Mouse (Mus musculus): Measurements from ENCODE around the gene Gcnt7. TPM values are rescaled to one million over a fixed set of nuclear protein-coding genes. Genes with fewer than 3 reads are reported as not detected.

The Gcnt7 gene
- total RNA-seq (2014; rRNA removed) (not detected in 2 replicates), polyA plus RNA-seq (2015; fragmentation: Nextera tagmentation; extraction: Ambion mirVana) (0.77 and 1.2 TPM in 2 replicates)

- Histone ChIP-seq H3K9me3 (ENCODE audit: low read length) (no peaks in the 10 kb centered on the region), H3K4me3 (ENCODE audit: low read depth, low read length) (no peak within 1 kb of the TSS), H3K4me2 (ENCODE audit: low read depth, low read length, poor library complexity, severe bottlenecking) (no peak within 1 kb of the TSS), H3K9ac (replicated peaks; ENCODE audit: low read length, poor library complexity, severe bottlenecking) (no peak within 1 kb of the TSS), H3K27ac (ENCODE audit: low read depth, low read length) (no peak within 1 kb of the TSS), H3K36me3 (ENCODE audit: insufficient read depth, low read length) (peaks cover 14% of the 10 kb centered on the region), H3K4me1 (ENCODE audit: insufficient read depth, low read length) (no peaks in the 10 kb centered on the region), H3K27me3 (ENCODE audit: insufficient read depth, low read length) (no peaks in the 10 kb centered on the region)
- DNase-seq (ENCODE audit: low spot score) (no peak), ATAC-seq (ENCODE audit: low FRiP score) (no peak)
- no peak for TF ChIP-seq CTCF (IDR thresholded peaks at IDR 0.05)
- 89% methylated on average over 11 of the region's 11 CpGs for WGBS
Measured at GRCm38 (mm10) chr2:172458496-172458895, at the start of gene Gcnt7. Gene Gcnt7 (minus strand): TSS chr2:172458596.

GRCm38 (mm10) chr2:172506121-172506520 lies 47.7 kb upstream of the Gcnt7 start:
- 84% methylated on average over 7 of the region's 7 CpGs for WGBS
- no peak for TF ChIP-seq CTCF (IDR thresholded peaks at IDR 0.05)

GRCm38 (mm10) chr2:172502168-172502567 lies 43.8 kb upstream of the Gcnt7 start:
- 82% methylated on average over 14 of the region's 14 CpGs for WGBS
- H3K9me3 ChIP-seq (ENCODE audit: low read length): no peaks in the 10 kb centered on the region
- no peaks in the 10 kb centered on the region for H3K4me1 ChIP-seq (ENCODE audit: insufficient read depth, low read length)
- no peak overlapping the region for H3K27ac ChIP-seq (ENCODE audit: low read depth, low read length)
- no peaks in the 10 kb centered on the region for H3K27me3 ChIP-seq (ENCODE audit: insufficient read depth, low read length)
- no peak overlapping the region for H3K4me2 ChIP-seq (ENCODE audit: low read depth, low read length, poor library complexity, severe bottlenecking)
- TF ChIP-seq CTCF (IDR thresholded peaks at IDR 0.05): no peak
- H3K4me3 ChIP-seq (ENCODE audit: low read depth, low read length): no peak overlapping the region
- H3K9ac ChIP-seq (replicated peaks; ENCODE audit: low read length, poor library complexity, severe bottlenecking): no peak overlapping the region
- ATAC-seq (ENCODE audit: low FRiP score) (no peak), DNase-seq (ENCODE audit: low spot score) (no peak)
- no peaks in the 10 kb centered on the region for H3K36me3 ChIP-seq (ENCODE audit: insufficient read depth, low read length)

More at GRCm38 (mm10) chr2:172506121-172506520, 47.7 kb upstream of the Gcnt7 start:
- no peak overlapping the region for H3K4me3 ChIP-seq (ENCODE audit: low read depth, low read length)
- H3K4me1 ChIP-seq (ENCODE audit: insufficient read depth, low read length): no peaks in the 10 kb centered on the region
- no peaks in the 10 kb centered on the region for H3K27me3 ChIP-seq (ENCODE audit: insufficient read depth, low read length)
- H3K27ac ChIP-seq (ENCODE audit: low read depth, low read length): no peak overlapping the region
- no peak overlapping the region for H3K9ac ChIP-seq (replicated peaks; ENCODE audit: low read length, poor library complexity, severe bottlenecking)
- ATAC-seq (ENCODE audit: low FRiP score) (no peak), DNase-seq (ENCODE audit: low spot score) (no peak)
- H3K4me2 ChIP-seq (ENCODE audit: low read depth, low read length, poor library complexity, severe bottlenecking): no peak overlapping the region
- no peaks in the 10 kb centered on the region for H3K36me3 ChIP-seq (ENCODE audit: insufficient read depth, low read length)
- no peaks in the 10 kb centered on the region for H3K9me3 ChIP-seq (ENCODE audit: low read length)

GRCm38 (mm10) chr2:172501341-172501740 lies 42.9 kb upstream of the Gcnt7 start:
- WGBS: 0% methylated on average over 4 of the region's 4 CpGs
- Histone ChIP-seq H3K27me3 (ENCODE audit: insufficient read depth, low read length) (no peaks in the 10 kb centered on the region), H3K9me3 (ENCODE audit: low read length) (no peaks in the 10 kb centered on the region)

GRCm38 (mm10) chr2:172500752-172501316 lies 42.4 kb upstream of the Gcnt7 start:
- no peaks in the 10 kb centered on the region for H3K27me3 ChIP-seq (ENCODE audit: insufficient read depth, low read length)
- H3K27ac ChIP-seq (ENCODE audit: low read depth, low read length): no peak overlapping the region
- H3K4me1 ChIP-seq (ENCODE audit: insufficient read depth, low read length): no peaks in the 10 kb centered on the region
- no peak overlapping the region for H3K4me2 ChIP-seq (ENCODE audit: low read depth, low read length, poor library complexity, severe bottlenecking)
- H3K9ac ChIP-seq (replicated peaks; ENCODE audit: low read length, poor library complexity, severe bottlenecking): no peak overlapping the region
- DNase-seq (ENCODE audit: low spot score): no peak
- no peaks in the 10 kb centered on the region for H3K36me3 ChIP-seq (ENCODE audit: insufficient read depth, low read length)
- no peak for ATAC-seq (ENCODE audit: low FRiP score)
- no peaks in the 10 kb centered on the region for H3K9me3 ChIP-seq (ENCODE audit: low read length)
- no peak for TF ChIP-seq CTCF (IDR thresholded peaks at IDR 0.05)
- H3K4me3 ChIP-seq (ENCODE audit: low read depth, low read length): no peak overlapping the region
- 50% methylated on average over 7 of the region's 7 CpGs for WGBS

More at GRCm38 (mm10) chr2:172501341-172501740, 42.9 kb upstream of the Gcnt7 start:
- DNase-seq (ENCODE audit: low spot score): peak; percentile 71
- no peak overlapping the region for H3K27ac ChIP-seq (ENCODE audit: low read depth, low read length)
- no peak for ATAC-seq (ENCODE audit: low FRiP score)
- peak; percentile 82 for TF ChIP-seq CTCF (IDR thresholded peaks at IDR 0.05)
- no peak overlapping the region for H3K4me2 ChIP-seq (ENCODE audit: low read depth, low read length, poor library complexity, severe bottlenecking)
- no peak overlapping the region for H3K9ac ChIP-seq (replicated peaks; ENCODE audit: low read length, poor library complexity, severe bottlenecking)
- H3K36me3 ChIP-seq (ENCODE audit: insufficient read depth, low read length): no peaks in the 10 kb centered on the region
- no peaks in the 10 kb centered on the region for H3K4me1 ChIP-seq (ENCODE audit: insufficient read depth, low read length)
- H3K4me3 ChIP-seq (ENCODE audit: low read depth, low read length): no peak overlapping the region

- no peak for DNase-seq (ENCODE audit: low spot score)
Measured at GRCm38 (mm10) chr2:172498823-172499222, 40.4 kb upstream of the Gcnt7 start.

More at GRCm38 (mm10) chr2:172498823-172499222, 40.4 kb upstream of the Gcnt7 start:
- H3K9ac ChIP-seq (replicated peaks; ENCODE audit: low read length, poor library complexity, severe bottlenecking): no peak overlapping the region
- 42% methylated on average over 3 of the region's 3 CpGs for WGBS
- no peaks in the 10 kb centered on the region for H3K36me3 ChIP-seq (ENCODE audit: insufficient read depth, low read length)
- no peak overlapping the region for H3K4me2 ChIP-seq (ENCODE audit: low read depth, low read length, poor library complexity, severe bottlenecking)
- H3K4me1 ChIP-seq (ENCODE audit: insufficient read depth, low read length): no peaks in the 10 kb centered on the region
- ATAC-seq (ENCODE audit: low FRiP score): no peak
- TF ChIP-seq CTCF (IDR thresholded peaks at IDR 0.05): no peak
- no peaks in the 10 kb centered on the region for H3K27me3 ChIP-seq (ENCODE audit: insufficient read depth, low read length)
- H3K27ac ChIP-seq (ENCODE audit: low read depth, low read length): no peak overlapping the region
- no peaks in the 10 kb centered on the region for H3K9me3 ChIP-seq (ENCODE audit: low read length)
- H3K4me3 ChIP-seq (ENCODE audit: low read depth, low read length): no peak overlapping the region

All from midbrain, postnatal 0 days (tissue).